Mouse (Mus musculus): ENCODE measurements around the gene Cst9. TPM values are rescaled to one million over a fixed set of nuclear protein-coding genes. Genes with fewer than 3 reads are reported as not detected.

Gene Cst9
- polyA plus RNA-seq (2017; shearing (Covaris generic)), result not detected

GRCm38 (mm10) chr2:148834912-148835311 lies at the start of gene Cst9:
TSS of gene Cst9 (plus strand) at chr2:148835147.

DNA sequence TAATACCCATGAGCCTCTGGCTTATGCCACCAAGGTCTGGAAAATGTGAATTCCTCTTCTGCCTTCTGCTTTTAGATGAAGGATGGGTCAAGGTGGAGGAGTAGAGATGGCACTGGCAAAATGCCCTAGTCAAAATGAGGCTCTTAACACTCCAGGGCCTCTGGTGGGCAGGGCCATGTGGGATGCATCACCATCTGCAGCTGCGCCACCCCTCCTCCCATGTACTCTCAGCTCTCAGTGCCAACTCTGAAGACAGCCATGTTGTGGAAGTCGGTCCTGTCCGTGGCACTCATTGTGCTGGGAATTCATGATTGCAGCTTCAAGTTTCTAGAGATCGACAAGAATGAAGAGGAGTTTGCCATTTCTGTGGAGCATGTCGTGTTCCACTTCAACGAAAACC lies 45.8 kb upstream of the Cst9 start, which contains the start of gene Cst12:
Gene Cst12 (plus strand): TSS at position 220 of the 400 bp plus-strand sequence.

GRCm38 (mm10) chr2:148798485-148798884 lies 36.5 kb upstream of the Cst9 start, which contains the start of gene Cst8:
TSS of gene Cst8 (plus strand) at chr2:148798785.

GRCm38 (mm10) chr2:148819909-148820308 lies 15.0 kb upstream of the Cst9 start, which contains the start of gene Cst13:
TSS of gene Cst13 (plus strand) at chr2:148820081.

DNA sequence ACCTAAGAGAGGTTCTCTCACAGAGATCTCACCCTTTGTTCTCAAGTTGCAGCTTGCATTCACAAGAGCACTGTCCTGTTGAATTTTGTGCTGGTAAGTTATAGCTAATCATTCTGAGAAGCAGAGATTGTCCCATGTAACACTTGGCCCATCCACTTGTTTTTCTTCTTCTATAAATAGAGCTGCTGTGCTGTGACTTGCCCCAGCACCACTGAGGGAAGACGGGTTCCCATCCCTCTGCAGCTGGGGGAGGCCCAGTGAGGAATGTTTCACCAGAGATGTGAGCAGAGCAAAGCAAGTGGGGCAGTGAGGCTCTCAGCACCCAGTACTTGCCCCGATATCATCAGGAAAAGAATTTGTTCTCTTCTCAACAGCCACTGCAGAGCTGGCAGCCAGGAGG lies 30.0 kb downstream of the Cst9 start, which contains the start of gene 9230104L09Rik:
Gene 9230104L09Rik (minus strand): TSS at position 73 of the 400 bp plus-strand sequence.

DNA sequence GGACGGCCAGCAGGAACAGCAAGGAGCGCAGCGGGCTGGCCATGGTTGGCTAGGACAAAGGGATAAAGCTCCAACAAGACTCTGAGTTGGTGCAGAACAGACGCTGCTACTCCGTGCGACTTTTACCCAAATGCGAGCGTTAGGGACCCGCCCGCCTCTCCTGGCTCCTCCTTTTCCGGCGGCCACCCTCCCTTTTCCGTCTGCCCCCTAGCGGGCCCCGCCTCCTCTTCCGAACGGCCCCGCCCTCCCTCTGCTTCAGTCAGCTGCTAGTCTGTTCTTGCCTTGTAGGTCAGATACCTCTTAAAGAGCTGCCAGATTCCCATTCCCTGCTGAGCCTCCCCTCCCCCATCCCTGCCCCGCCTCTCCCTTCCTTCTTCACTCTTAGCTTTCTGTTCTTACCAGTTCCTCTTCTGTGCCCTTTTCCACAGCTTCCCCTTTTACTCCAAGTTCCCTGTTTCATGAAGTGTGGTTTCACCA lies 40.4 kb downstream of the Cst9 start, which contains the start of gene Cst3:
Gene Cst3 (minus strand): TSS at position 358 of the 477 bp plus-strand sequence.

Other genes starting within 250 kb of the Cst9 start
- gene Nxt1, start 162.5 kb upstream of the Cst9 start, polyA plus RNA-seq (2017; shearing (Covaris generic)), result 69.9 TPM
- 22.3 TPM for gene Gzf1, start 154.1 kb upstream of the Cst9 start, polyA plus RNA-seq (2017; shearing (Covaris generic))
- 1.9 TPM for gene Napb, start 102.7 kb upstream of the Cst9 start, polyA plus RNA-seq (2017; shearing (Covaris generic))
- not detected for gene Cstl1, start 84.8 kb upstream of the Cst9 start, polyA plus RNA-seq (2017; shearing (Covaris generic))
- not detected for gene Cst11, start 63.6 kb upstream of the Cst9 start, polyA plus RNA-seq (2017; shearing (Covaris generic))
- gene 8030411F24Rik, start 53.1 kb upstream of the Cst9 start, polyA plus RNA-seq (2017; shearing (Covaris generic)), result not detected
- gene Cst12, start 45.8 kb upstream of the Cst9 start, polyA plus RNA-seq (2017; shearing (Covaris generic)), result not detected
- gene Cst8, start 36.4 kb upstream of the Cst9 start, polyA plus RNA-seq (2017; shearing (Covaris generic)), result not detected
- not detected for gene Cst13, start 15.1 kb upstream of the Cst9 start, polyA plus RNA-seq (2017; shearing (Covaris generic))
- gene 9230104L09Rik, start 29.9 kb downstream of the Cst9 start, polyA plus RNA-seq (2017; shearing (Covaris generic)), result not detected
- gene Cst3, start 40.5 kb downstream of the Cst9 start, polyA plus RNA-seq (2017; shearing (Covaris generic)), result 188 TPM
- not detected for gene Gm1330, start 168.1 kb downstream of the Cst9 start, polyA plus RNA-seq (2017; shearing (Covaris generic))
- gene Gm10750, start 182.1 kb downstream of the Cst9 start, polyA plus RNA-seq (2017; shearing (Covaris generic)), result not detected

Data from activated CD4-positive, CD25-positive, alpha-beta regulatory T cell, adult 9 weeks (primary cell).